Mouse (Mus musculus): ENCODE results near the gene Akt3. TPM values are rescaled to one million over a fixed set of nuclear protein-coding genes. Genes with fewer than 3 reads are reported as not detected.
A peak's percentile ranks its signal among the peaks of the same experiment; 100 is the strongest.

The Akt3 gene
- polyA plus RNA-seq, 2 experiments = 7.2 to 14.5 TPM

DNA sequence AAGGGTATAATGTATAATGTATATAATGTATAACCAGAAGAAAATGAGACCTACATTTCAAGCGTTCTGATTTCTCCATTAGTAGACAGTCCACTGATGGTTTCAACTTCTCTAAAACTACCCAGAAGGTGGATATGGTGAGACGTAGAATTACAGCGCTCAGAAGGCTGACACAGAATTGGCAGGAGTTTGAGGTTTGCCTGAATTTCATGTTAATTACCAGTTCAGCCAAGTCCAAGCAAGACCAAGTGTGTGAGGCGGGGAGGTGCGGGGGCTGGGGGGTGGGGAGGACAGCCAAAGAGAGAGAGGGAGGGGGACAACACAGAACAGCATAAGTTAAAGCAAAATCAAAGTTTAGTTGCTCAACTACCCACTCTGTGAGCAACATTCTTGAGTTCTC is 23.5 kb downstream of the Akt3 start:
- Histone ChIP-seq H3K4me3 (replicated peaks; ENCODE audit: low read length) (no peak overlapping the region), H3K9me3 (ENCODE audit: control insufficient read depth, low read length) (no peaks in the 10 kb centered on the region), H3K9ac (ENCODE audit: low read depth, low read length, severe bottlenecking) (no peak overlapping the region), H3K27ac (replicated peaks; ENCODE audit: low read depth, low read length) (no peak overlapping the region), H3K27me3 (ENCODE audit: control insufficient read depth, insufficient read depth, low read length) (no peaks in the 10 kb centered on the region), H3K36me3 (ENCODE audit: control insufficient read depth, insufficient read depth, low read length) (no peaks in the 10 kb centered on the region; the same call in 1 of the 2 replicates), H3K4me1 (ENCODE audit: control insufficient read depth, insufficient read depth, low read length) (no peaks in the 10 kb centered on the region), H3K4me2 (replicated peaks; ENCODE audit: low read depth, low read length, severe bottlenecking) (no peak overlapping the region)
- DNase-seq (ENCODE audit: low spot score) (no peak), ATAC-seq (ENCODE audit: low FRiP score, low read depth) (no peak)
- no peak for TF ChIP-seq POLR2A (IDR thresholded peaks at IDR 0.05; ENCODE audit: borderline replicate concordance, extremely low read depth, insufficient read depth, insufficient read length)
- WGBS = 75% methylated on average over 5 of the region's 5 CpGs

GRCm38 (mm10) chr1:177231122-177231521 is 26.9 kb downstream of the Akt3 start:
- Histone ChIP-seq H3K4me1 (ENCODE audit: control insufficient read depth, insufficient read depth, low read length) (no peaks in the 10 kb centered on the region), H3K4me2 (replicated peaks; ENCODE audit: low read depth, low read length, severe bottlenecking) (no peak overlapping the region), H3K36me3 (ENCODE audit: control insufficient read depth, insufficient read depth, low read length) (no peaks in the 10 kb centered on the region; the same call in 1 of the 2 replicates), H3K27me3 (ENCODE audit: control insufficient read depth, insufficient read depth, low read length) (no peaks in the 10 kb centered on the region), H3K9ac (ENCODE audit: low read depth, low read length, severe bottlenecking) (no peak overlapping the region), H3K4me3 (replicated peaks; ENCODE audit: low read length) (no peak overlapping the region), H3K9me3 (ENCODE audit: control insufficient read depth, low read length) (no peaks in the 10 kb centered on the region), H3K27ac (replicated peaks; ENCODE audit: low read depth, low read length) (no peak overlapping the region)
- ATAC-seq (ENCODE audit: low FRiP score, low read depth) = no peak
- DNase-seq (ENCODE audit: low spot score) = peak; percentile 3
- no peak for TF ChIP-seq POLR2A (IDR thresholded peaks at IDR 0.05; ENCODE audit: borderline replicate concordance, extremely low read depth, insufficient read depth, insufficient read length)

GRCm38 (mm10) chr1:177198978-177199377 is 59.0 kb downstream of the Akt3 start:
- 51% methylated on average over 1 of the region's 1 CpGs for WGBS
- DNase-seq (ENCODE audit: low spot score) = no peak

GRCm38 (mm10) chr1:177195224-177195623 is 62.8 kb downstream of the Akt3 start:
- no peak overlapping the region for H3K27ac ChIP-seq (replicated peaks; ENCODE audit: low read depth, low read length)
- H3K4me2 ChIP-seq (replicated peaks; ENCODE audit: low read depth, low read length, severe bottlenecking) = no peak overlapping the region
- H3K27me3 ChIP-seq (ENCODE audit: control insufficient read depth, insufficient read depth, low read length) = no peaks in the 10 kb centered on the region
- TF ChIP-seq POLR2A (IDR thresholded peaks at IDR 0.05; ENCODE audit: borderline replicate concordance, extremely low read depth, insufficient read depth, insufficient read length) = no peak
- no peaks in the 10 kb centered on the region for H3K36me3 ChIP-seq (ENCODE audit: control insufficient read depth, insufficient read depth, low read length)
- ATAC-seq (ENCODE audit: low FRiP score, low read depth) (no peak), DNase-seq (ENCODE audit: low spot score) (peak; percentile 14)
- no peak overlapping the region for H3K4me3 ChIP-seq (replicated peaks; ENCODE audit: low read length)
- H3K9me3 ChIP-seq (ENCODE audit: control insufficient read depth, low read length) = no peaks in the 10 kb centered on the region
- no peak overlapping the region for H3K9ac ChIP-seq (ENCODE audit: low read depth, low read length, severe bottlenecking)
- H3K4me1 ChIP-seq (ENCODE audit: control insufficient read depth, insufficient read depth, low read length) = peaks cover 6% of the 10 kb centered on the region; the same call in 1 of the 2 replicates

More at GRCm38 (mm10) chr1:177198978-177199377, 59.0 kb downstream of the Akt3 start:
- ATAC-seq (ENCODE audit: low FRiP score, low read depth) = no peak
- Histone ChIP-seq H3K9me3 (ENCODE audit: control insufficient read depth, low read length) (no peaks in the 10 kb centered on the region), H3K4me3 (replicated peaks; ENCODE audit: low read length) (no peak overlapping the region), H3K27ac (replicated peaks; ENCODE audit: low read depth, low read length) (no peak overlapping the region), H3K9ac (ENCODE audit: low read depth, low read length, severe bottlenecking) (no peak overlapping the region), H3K4me2 (replicated peaks; ENCODE audit: low read depth, low read length, severe bottlenecking) (no peak overlapping the region), H3K4me1 (ENCODE audit: control insufficient read depth, insufficient read depth, low read length) (peaks cover 6% of the 10 kb centered on the region; the same call in 1 of the 2 replicates), H3K36me3 (ENCODE audit: control insufficient read depth, insufficient read depth, low read length) (no peaks in the 10 kb centered on the region), H3K27me3 (ENCODE audit: control insufficient read depth, insufficient read depth, low read length) (no peaks in the 10 kb centered on the region)
- TF ChIP-seq POLR2A (IDR thresholded peaks at IDR 0.05; ENCODE audit: borderline replicate concordance, extremely low read depth, insufficient read depth, insufficient read length) = no peak

- ATAC-seq (ENCODE audit: low FRiP score, low read depth) (no peak), DNase-seq (ENCODE audit: low spot score) (no peak)
- H3K27me3 ChIP-seq (ENCODE audit: control insufficient read depth, insufficient read depth, low read length) = no peaks in the 10 kb centered on the region
- H3K36me3 ChIP-seq (ENCODE audit: control insufficient read depth, insufficient read depth, low read length) = no peaks in the 10 kb centered on the region
- H3K9ac ChIP-seq (ENCODE audit: low read depth, low read length, severe bottlenecking) = no peak overlapping the region
- no peak overlapping the region for H3K4me2 ChIP-seq (replicated peaks; ENCODE audit: low read depth, low read length, severe bottlenecking)
- no peak overlapping the region for H3K4me3 ChIP-seq (replicated peaks; ENCODE audit: low read length)
- TF ChIP-seq POLR2A (IDR thresholded peaks at IDR 0.05; ENCODE audit: borderline replicate concordance, extremely low read depth, insufficient read depth, insufficient read length) = no peak
- peaks cover 6% of the 10 kb centered on the region; the same call in 1 of the 2 replicates for H3K4me1 ChIP-seq (ENCODE audit: control insufficient read depth, insufficient read depth, low read length)
- no peak overlapping the region for H3K27ac ChIP-seq (replicated peaks; ENCODE audit: low read depth, low read length)
- WGBS = 34% methylated on average over 1 of the region's 1 CpGs
- H3K9me3 ChIP-seq (ENCODE audit: control insufficient read depth, low read length) = no peaks in the 10 kb centered on the region
These were observed 63.7 kb downstream of the Akt3 start for GRCm38 (mm10) chr1:177194324-177194723.

DNA sequence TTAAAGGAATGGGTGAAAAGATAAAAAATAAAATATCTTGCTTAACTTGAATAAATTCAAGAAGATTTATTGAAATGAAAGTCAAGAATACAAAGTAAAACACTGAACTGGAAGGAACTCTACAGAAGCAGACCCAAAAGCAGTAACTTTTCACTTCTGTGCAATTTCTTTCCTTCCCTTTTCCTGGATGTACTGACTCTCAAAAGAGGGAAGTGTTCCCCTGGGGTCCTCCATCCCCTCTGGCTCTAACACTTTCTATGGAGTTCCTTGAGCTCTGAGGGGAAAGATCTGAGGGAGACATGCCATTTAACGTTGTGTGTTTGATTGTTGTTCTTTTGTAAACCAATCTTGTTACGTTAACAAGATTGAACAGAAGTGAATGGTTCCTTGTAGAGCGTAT is 66.4 kb downstream of the Akt3 start:
- Histone ChIP-seq H3K4me1 (ENCODE audit: control insufficient read depth, insufficient read depth, low read length) (peaks cover 6% of the 10 kb centered on the region; the same call in 1 of the 2 replicates), H3K27ac (replicated peaks; ENCODE audit: low read depth, low read length) (no peak overlapping the region), H3K9ac (ENCODE audit: low read depth, low read length, severe bottlenecking) (no peak overlapping the region), H3K4me3 (replicated peaks; ENCODE audit: low read length) (no peak overlapping the region), H3K27me3 (ENCODE audit: control insufficient read depth, insufficient read depth, low read length) (no peaks in the 10 kb centered on the region), H3K36me3 (ENCODE audit: control insufficient read depth, insufficient read depth, low read length) (no peaks in the 10 kb centered on the region), H3K9me3 (ENCODE audit: control insufficient read depth, low read length) (no peaks in the 10 kb centered on the region), H3K4me2 (replicated peaks; ENCODE audit: low read depth, low read length, severe bottlenecking) (no peak overlapping the region)
- ATAC-seq (ENCODE audit: low FRiP score, low read depth) (no peak), DNase-seq (ENCODE audit: low spot score) (no peak)
- no peak for TF ChIP-seq POLR2A (IDR thresholded peaks at IDR 0.05; ENCODE audit: borderline replicate concordance, extremely low read depth, insufficient read depth, insufficient read length)
- WGBS = 78% methylated on average over 3 of the region's 3 CpGs
